Mouse (Mus musculus): ENCODE measurements around the gene Cfdp1.

Cfdp1 gene

DNA sequence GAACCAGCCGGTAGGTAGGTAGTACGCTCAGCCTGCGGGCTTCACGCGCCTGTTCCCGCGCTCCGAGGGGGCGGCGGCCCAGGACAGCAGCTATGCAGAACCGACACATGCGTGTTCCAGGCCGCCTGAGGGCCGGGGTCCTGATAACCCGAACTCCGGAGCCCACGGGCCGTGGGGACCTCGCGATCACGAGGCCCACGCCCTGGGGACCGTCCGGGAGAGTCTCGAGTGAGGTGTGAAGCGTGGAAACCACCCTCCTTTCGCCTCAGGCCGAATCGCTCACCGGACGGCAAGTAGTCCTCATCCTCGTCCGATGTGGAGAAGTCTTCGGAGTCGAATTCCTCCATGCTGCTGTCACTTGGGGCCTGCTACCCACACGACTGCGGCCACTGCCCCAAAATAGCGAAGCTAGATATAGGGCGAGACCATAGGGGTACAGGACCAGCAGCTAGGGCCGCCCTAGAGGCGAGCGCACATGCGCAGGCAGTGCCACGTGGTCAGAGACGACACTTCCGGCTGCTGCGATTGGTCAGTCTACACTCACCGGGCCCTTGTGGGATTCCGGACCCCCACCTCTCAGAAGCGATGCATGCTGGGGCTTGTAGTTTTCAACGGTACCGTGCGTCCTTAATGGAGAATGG, at the start of gene Cfdp1:
Gene Cfdp1, minus strand, starts transcription at position 431 of the 641 bp plus-strand sequence.
- no peak; the same call in 1 of the 2 replicates for TF ChIP-seq GATA4 (IDR thresholded peaks at IDR 0.05; ENCODE audit: insufficient replicate concordance, low read length)

DNA sequence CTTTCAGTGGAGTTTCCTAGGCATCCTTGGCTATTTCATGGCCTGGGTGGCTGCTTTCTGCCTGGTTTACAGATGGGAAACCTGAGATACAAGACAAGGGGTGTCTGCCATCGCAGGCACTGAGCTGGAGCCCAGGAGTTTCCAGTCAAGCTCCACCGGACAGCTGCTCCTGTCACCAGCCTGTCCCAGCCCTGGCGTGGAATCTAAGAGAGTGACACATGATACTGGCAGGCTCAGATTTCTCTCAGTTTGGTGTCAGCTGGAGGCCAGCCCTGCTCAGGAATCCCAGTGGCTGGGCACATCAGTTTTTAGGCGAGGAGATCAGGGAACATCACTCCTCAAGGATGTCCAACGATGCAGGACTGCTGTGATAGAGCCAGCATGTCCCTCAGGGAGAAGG, 48.0 kb upstream of the Cfdp1 start:
- TF ChIP-seq GATA4 (IDR thresholded peaks at IDR 0.05; ENCODE audit: insufficient replicate concordance, low read length): no peak

DNA sequence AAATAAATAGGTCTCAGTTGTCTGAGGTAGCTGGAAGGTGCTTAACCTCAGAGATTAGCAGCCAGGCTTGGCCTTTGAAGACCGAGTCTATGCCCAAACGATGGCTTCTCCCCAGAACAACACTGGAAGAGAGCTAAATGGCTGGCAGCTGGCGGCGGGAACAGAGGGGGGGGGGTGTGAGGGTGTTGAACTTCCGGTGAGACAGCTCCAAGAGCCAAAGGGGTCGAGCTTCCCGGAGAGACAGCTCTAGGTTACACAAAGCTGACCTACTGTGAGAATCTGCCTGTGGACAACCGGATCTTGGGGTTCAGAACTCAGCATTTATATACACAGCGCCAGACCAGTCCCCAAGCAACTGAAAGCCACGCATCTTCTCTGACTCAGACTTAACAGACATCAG, 44.5 kb upstream of the Cfdp1 start:
- TF ChIP-seq GATA4 (IDR thresholded peaks at IDR 0.05; ENCODE audit: insufficient replicate concordance, low read length): no peak

DNA sequence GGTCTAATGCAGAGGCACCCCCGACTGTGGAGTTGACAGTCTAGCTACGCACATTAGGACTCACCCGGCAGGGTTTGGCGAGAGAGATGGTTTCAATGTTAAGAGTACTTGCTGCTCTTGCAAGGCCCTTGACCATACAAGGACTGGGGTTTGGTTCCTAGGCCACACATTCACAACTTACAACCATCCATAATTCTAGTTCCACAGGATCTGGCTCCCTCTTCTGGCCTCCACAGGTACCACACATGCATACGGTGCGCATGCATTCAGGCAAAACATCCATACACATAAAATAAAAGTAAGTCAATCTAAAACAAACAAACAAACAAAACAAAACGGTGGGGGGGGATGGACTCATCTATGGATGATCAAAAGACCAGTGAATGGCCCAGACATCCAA, 40.9 kb upstream of the Cfdp1 start:
- no peak for TF ChIP-seq GATA4 (IDR thresholded peaks at IDR 0.05; ENCODE audit: insufficient replicate concordance, low read length)

DNA sequence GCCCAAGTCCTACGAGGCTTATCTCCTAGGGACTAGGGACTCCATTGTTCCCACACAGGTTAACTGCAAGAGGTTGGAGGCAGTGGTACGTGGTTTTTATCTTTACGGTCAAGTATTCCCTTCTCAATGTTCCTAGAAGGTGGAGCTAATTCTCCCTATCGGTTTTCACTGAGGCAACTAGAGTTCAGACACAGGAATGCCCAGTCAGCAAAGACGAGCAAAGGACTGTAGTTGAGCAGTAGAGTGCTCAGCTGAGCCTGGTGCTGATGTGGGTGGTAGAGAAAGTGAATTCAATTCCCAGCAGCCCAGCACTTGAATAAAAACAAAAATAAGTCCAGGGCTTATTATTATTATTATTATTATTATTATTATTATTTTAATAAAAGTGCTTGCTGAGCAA, 38.5 kb upstream of the Cfdp1 start:
- TF ChIP-seq GATA4 (IDR thresholded peaks at IDR 0.05; ENCODE audit: insufficient replicate concordance, low read length): no peak

DNA sequence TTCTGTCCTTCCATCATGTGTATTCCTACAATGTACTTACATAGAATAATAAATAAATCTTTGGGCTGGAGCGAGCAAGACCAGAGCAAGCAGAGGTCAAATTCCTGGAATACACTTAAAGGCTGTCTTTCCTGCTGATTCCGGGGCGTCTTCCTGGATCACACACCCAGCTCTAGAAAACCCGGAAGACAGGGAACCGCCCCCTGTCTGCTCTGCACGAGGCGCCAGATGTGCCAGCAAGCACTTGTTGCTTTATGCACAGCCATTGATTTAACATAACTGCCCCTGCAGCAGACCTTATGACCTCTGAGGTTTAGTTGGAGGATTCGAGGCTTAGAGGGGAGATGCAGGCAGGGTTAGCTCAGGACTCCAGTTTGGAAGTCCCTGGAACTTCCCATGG, 37.9 kb upstream of the Cfdp1 start:
- TF ChIP-seq GATA4 (IDR thresholded peaks at IDR 0.05; ENCODE audit: insufficient replicate concordance, low read length): no peak

DNA sequence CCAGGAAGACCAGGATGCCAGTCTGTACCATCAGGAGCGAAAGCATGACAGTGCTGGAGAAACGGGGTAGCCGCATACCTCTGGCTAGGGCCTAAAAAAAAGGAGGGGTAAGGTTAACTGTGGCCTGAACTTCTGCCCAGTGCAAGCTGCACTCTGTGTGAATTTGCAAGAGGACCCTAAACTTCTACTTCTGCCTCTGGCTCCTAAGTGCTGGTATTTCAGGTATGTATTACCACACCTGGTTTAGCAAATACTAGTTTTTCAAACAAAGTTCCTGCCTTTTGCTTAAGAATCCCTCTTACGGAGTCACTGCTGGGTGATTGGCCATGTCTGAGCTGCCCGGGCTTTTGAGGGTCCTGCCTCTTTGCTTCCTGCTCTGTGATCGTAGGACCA, 36.8 kb upstream of the Cfdp1 start:
- TF ChIP-seq GATA4 (IDR thresholded peaks at IDR 0.05; ENCODE audit: insufficient replicate concordance, low read length): no peak

DNA sequence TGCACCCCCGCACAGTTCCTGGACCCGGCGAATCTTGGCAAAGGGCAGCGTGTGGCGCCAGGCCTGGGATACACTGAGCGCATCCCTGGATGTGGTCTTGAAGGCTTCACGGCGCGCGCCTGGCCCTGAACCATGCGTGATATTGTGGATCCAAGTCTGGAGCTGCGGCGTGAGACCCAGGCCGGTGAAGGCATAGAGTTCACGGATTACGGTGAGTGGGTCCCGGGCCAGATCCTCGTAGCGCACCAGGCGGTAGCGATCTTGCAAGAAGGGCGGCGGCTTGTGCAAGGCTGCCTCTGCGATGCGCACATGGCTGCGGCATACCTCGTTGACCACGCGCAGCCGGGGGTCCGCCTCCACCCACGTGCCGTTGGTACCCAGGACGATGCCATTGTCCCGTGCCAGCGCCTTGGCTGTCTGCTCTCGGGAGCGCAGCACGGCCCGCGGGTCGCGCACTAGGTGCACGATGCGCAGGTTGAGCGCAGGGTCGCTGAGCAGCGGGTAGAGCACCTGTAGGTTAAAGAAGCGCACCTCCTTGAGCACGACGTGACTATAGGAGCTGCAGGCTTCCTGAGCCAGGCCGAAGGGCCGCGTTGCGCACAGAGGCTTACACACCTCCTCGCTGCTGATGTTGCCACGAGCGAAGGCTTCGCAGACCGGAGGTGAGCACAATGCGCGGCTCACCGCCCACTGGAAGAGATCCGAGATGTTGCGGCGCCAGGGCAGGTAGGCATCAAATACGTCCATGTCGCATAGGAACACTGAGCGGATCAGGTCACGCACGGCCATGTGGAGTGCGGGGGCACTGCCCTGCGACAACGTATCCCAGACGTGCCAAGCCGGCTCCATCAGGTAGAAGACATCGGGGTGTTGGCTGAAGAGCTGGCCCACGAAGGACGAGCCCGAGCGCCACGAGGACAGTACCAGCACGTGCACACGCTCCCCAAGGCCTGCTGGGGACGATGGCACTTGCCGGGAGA, 36.1 kb upstream of the Cfdp1 start:
- TF ChIP-seq GATA4 (IDR thresholded peaks at IDR 0.05; ENCODE audit: insufficient replicate concordance, low read length): no peak

DNA sequence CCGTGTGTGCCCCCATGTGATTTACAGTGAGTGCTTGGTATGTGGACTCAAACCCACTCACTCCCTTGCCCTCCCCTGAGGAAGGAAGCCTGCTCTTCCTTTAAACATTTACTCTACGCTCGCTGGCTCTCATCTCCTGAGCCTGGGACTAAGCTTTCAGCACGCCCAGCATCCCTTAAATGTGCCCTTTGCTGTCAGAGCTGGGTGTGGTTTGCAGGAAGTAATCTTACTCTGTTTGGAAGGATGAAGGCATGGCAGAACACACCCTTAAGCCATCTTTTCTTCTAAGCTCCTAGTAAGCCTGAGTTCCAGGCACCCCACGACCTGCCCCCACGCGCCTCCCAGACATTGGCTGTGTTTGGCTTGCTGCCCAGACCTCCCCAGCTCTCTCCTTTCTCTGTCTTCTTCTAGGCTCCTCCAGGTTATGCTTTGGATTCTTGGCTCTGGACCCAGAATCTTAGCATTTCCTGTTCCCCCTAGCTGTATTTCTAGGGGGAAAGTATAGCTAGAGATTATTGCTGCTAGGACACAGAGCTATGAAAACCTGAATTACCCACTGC, 34.1 kb upstream of the Cfdp1 start:
- no peak for TF ChIP-seq GATA4 (IDR thresholded peaks at IDR 0.05; ENCODE audit: insufficient replicate concordance, low read length)

DNA sequence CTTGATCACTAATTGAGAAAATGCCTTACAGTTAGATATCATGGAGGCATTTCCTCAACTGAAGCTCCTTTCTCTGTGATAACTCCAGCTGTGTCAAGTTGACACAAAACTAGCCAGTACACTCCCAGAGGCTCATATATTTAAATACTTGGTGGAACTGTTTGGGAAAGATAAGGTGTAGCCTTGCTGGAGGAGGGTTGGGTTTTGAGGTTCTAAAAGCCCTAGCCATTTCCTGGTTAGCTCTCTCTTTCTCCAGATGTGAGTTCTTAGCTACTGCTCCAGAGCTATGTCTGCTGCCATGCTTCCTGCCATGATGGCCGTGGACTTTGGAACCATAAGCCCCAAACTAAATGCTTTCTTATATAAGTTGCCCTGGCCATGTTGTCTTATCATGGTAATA, 33.4 kb upstream of the Cfdp1 start:
- no peak for TF ChIP-seq GATA4 (IDR thresholded peaks at IDR 0.05; ENCODE audit: insufficient replicate concordance, low read length)

DNA sequence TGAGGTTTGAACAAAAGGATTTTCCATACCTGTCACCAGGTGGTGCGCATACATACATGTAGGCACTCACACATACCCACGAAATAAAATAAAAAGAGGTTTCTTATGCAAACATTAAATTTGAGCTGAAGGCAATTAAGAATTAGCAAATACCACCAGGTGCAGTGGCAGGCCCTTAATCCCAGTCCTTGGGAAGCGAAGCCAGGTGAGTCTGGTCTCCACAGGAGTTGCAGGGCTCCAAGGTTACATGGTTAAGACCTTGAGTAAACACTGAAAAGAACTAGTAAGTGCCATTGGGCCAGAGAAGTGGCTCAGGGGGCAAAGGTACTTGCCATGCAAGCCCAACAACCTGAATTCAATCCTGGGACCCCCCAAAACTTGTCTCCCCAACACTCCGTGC, 29.5 kb upstream of the Cfdp1 start:
- TF ChIP-seq GATA4 (IDR thresholded peaks at IDR 0.05; ENCODE audit: insufficient replicate concordance, low read length): no peak

DNA sequence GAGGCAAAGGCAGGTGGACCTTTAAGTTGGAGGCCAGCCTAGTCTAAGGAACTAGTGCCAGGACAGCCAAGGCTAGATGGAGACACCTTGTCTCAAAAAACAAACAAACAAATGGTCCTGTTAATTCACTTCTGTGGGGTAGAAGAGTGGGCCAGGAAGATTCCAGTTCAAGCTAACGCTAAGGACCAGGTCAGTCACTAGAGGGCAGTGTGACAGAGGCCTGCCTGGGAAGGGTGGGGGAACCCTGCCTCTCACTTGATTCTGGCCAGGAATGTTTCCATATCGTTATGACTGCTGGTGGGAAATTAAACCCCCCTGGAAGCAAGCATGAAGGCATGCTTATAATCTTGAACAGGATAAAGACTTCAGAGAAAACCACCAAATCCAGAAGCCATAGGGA, 27.5 kb upstream of the Cfdp1 start:
- no peak for TF ChIP-seq GATA4 (IDR thresholded peaks at IDR 0.05; ENCODE audit: insufficient replicate concordance, low read length)

DNA sequence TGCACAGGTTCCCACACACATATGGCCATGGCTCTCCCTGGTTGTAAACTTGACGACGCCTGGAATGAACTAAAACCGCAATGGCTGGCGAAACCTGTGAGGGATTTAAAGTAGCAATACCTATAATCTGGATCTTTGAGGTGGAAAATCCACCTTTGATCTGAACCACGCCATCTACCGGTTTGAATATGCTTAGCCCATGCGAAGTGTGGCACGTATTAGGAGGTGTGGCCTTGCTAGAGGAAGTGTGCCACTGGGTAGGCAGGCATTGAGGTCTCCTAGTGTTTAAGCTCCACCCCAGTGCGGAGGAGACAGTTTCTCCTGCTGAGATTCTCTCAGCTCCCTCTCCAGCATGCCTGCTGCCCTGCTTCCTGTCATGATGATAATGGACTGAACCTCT, 23.6 kb upstream of the Cfdp1 start:
- no peak for TF ChIP-seq GATA4 (IDR thresholded peaks at IDR 0.05; ENCODE audit: insufficient replicate concordance, low read length)

DNA sequence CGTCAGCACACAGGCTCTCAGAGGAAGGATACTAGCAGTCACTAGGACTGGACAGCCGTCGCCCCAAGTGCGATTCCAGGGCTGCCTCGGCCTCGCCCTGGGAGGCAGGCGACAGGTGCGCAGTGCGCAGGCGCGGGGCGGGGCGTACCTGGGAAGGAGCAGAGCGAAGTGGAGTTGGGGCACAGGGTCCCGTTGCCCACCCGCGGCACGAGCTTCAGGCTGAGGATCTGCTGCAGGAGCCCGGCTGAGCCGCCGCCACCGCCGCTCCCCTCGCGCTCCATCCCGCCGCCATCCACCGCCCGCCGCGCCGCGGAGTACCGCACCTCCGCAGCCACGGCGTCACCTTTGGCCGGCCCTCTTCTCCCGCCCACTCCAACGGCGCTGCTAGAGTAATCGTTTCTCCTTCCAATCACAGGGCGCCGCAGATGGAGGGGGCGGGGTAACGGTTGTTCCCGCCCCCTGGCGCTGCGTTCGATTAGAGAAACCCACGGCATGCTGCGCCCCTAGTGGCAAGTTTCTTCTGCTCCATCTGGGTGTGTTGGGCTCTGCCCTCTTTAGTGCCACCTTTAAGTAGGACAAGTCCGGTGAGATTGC, 22.4 kb upstream of the Cfdp1 start, which contains the start of gene Tmem170:
Gene Tmem170, minus strand, starts transcription at position 396 of the 594 bp plus-strand sequence.
- TF ChIP-seq GATA4 (IDR thresholded peaks at IDR 0.05; ENCODE audit: insufficient replicate concordance, low read length): peak; percentile 30; the same call in 1 of the 2 replicates

DNA sequence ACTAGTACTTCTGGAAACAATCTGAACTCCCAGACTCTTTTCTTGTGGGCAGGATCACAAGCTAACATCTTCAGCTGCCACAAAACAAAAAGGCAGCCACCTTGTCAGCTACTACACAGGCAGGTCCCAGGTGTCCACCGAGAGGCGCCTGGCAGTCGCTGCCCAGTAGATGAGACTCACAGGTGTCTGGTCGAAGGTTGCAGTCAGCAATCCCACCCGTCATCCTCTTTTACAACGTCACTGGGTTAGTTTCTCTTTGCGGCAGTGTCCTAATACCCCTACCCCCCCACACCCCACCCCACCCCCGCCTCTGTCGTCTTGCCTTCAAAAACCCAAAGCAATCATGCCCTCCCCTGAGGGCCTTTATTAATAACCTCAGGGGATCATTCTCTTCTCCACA, 21.7 kb upstream of the Cfdp1 start:
- TF ChIP-seq GATA4 (IDR thresholded peaks at IDR 0.05; ENCODE audit: insufficient replicate concordance, low read length): no peak

Measured in liver, adult (tissue).